In the genomic region with DNA sequence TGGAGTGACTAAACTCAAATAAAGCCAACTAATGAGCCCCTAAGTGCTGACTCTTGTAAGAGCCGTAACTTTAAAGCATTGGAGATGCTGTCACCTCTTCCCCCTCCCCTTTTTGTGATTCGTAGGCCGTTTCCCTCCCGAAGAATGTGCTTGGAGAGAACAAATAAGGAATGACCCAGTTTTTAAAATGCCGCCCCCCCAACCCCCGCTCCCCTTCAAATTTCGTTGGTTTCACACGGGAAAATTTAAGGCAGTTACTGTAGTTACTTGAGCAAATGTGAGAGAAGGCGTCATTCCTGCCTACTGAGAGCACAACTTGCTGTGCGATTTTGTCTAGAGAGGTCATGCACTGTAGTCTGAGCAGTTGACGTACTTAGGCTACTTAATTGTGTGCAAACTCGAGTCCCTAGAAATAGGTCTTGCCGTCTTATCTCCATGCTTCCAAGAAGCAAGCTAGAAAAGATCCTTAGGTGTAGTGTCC, we compare ENCODE assay signal across 8 mouse cellular contexts. TPM values are rescaled to one million over a fixed set of nuclear protein-coding genes. Genes with fewer than 3 reads are reported as not detected.
DNase-seq lines count a peak whose midpoint lies in the region; ATAC-seq and TF ChIP-seq lines count a peak whose summit lies in the region.

No protein-coding gene starts in this region.

- peak overlapping the region; percentile 95 for H3K9ac ChIP-seq in hindbrain, embryonic 14.5 days
- peak overlapping the region; percentile 96 for H3K9ac ChIP-seq in liver, embryonic 12.5 days
- peak overlapping the region; percentile 94 for H3K9ac ChIP-seq in neural tube, embryonic 15.5 days (replicated peaks)

- peaks cover 4% of the 10 kb centered on the region; the same call in 1 of the 2 replicates for H3K4me1 ChIP-seq in cerebellum, adult 2 months (ENCODE audit: control insufficient read depth, insufficient read depth, low read length)
- peaks cover 18% of the 10 kb centered on the region for H3K4me1 ChIP-seq in hindbrain, embryonic 14.5 days (replicated peaks; ENCODE audit: control insufficient read depth, insufficient read depth, low read length)
- peaks cover 41% of the 10 kb centered on the region for H3K4me1 ChIP-seq in liver, embryonic 12.5 days
- peaks cover 20% of the 10 kb centered on the region for H3K4me1 ChIP-seq in neural tube, embryonic 15.5 days

- peak in 1 of 2 experiments; percentile 26 for DNase-seq in cerebellum, adult 2 months
- DNase-seq in R1 (ENCODE audit: low read depth, low spot score): peak; percentile 69
- peak; percentile 24 for DNase-seq in fibroblast of lung, adult 2 months (ENCODE audit: low read depth)
- peak; percentile 27 for DNase-seq in hindbrain, embryonic 14.5 days (ENCODE audit: low spot score)
- DNase-seq in yolk sac, embryonic 10.5 days (ENCODE audit: low spot score): no peak

- H3K4me2 ChIP-seq in hindbrain, embryonic 14.5 days (replicated peaks): peak overlapping the region; percentile 90
- H3K4me2 ChIP-seq in liver, embryonic 12.5 days: peak overlapping the region; percentile 88
- peak overlapping the region; percentile 75 for H3K4me2 ChIP-seq in neural tube, embryonic 15.5 days

- H3K27me3 ChIP-seq in cerebellum, adult 2 months (ENCODE audit: control insufficient read depth, insufficient read depth, low read length): no peaks in the 10 kb centered on the region
- no peaks in the 10 kb centered on the region for H3K27me3 ChIP-seq in hindbrain, embryonic 14.5 days (ENCODE audit: control insufficient read depth, insufficient read depth, low read length)
- H3K27me3 ChIP-seq in liver, embryonic 12.5 days (replicated peaks): no peaks in the 10 kb centered on the region
- no peaks in the 10 kb centered on the region for H3K27me3 ChIP-seq in neural tube, embryonic 15.5 days (replicated peaks)

- no peak for ATAC-seq in cerebellum, adult (ENCODE audit: insufficient number of reproducible peaks, low FRiP score, low TSS enrichment)
- ATAC-seq in hindbrain, embryonic 14.5 days (ENCODE audit: low FRiP score): 0 out of 2 replicates have a peak, but pooled peaks have one; percentile 2
- no peak for ATAC-seq in liver, embryonic 12.5 days
- peak; percentile 15; the same call in 1 of the 2 replicates for ATAC-seq in neural tube, embryonic 15.5 days (ENCODE audit: low FRiP score)

- WGBS in cerebellum, adult 2 months: 1% methylated on average over 13 of the region's 13 CpGs
- 1% methylated on average over 13 of the region's 13 CpGs for WGBS in hindbrain, embryonic 14.5 days
- WGBS in liver, embryonic 12.5 days (ENCODE audit: insufficient replicate concordance): 2% methylated on average over 13 of the region's 13 CpGs
- 1% methylated on average over 13 of the region's 13 CpGs for WGBS in neural tube, embryonic 15.5 days

- TF ChIP-seq POLR2A in cerebellum, adult 2 months (IDR thresholded peaks at IDR 0.05; ENCODE audit: borderline replicate concordance, insufficient read depth, low read length): no peak

- peak overlapping the region; percentile 80 for H3K4me3 ChIP-seq in cerebellum, adult 2 months (replicated peaks; ENCODE audit: insufficient read depth, low read depth, low read length)
- peak overlapping the region; percentile 93 for H3K4me3 ChIP-seq in hindbrain, embryonic 14.5 days (replicated peaks; ENCODE audit: low read length)
- H3K4me3 ChIP-seq in liver, embryonic 12.5 days: peak overlapping the region; percentile 98
- H3K4me3 ChIP-seq in neural tube, embryonic 15.5 days (replicated peaks): peak overlapping the region; percentile 73

- H3K36me3 ChIP-seq in hindbrain, embryonic 14.5 days (replicated peaks; ENCODE audit: control insufficient read depth, insufficient read depth): no peaks in the 10 kb centered on the region
- H3K36me3 ChIP-seq in liver, embryonic 12.5 days: no peaks in the 10 kb centered on the region
- H3K36me3 ChIP-seq in neural tube, embryonic 15.5 days: no peaks in the 10 kb centered on the region

- H3K27ac ChIP-seq in cerebellum, adult 2 months (ENCODE audit: insufficient read depth, low read length): peak overlapping the region; percentile 94
- no peak overlapping the region for H3K27ac ChIP-seq in hindbrain, embryonic 14.5 days
- H3K27ac ChIP-seq in liver, embryonic 12.5 days: peak overlapping the region; percentile 89; the same call in 1 of the 2 replicates
- H3K27ac ChIP-seq in neural tube, embryonic 15.5 days (replicated peaks): no peak overlapping the region; the same call in 1 of the 2 replicates

- no peaks in the 10 kb centered on the region for H3K9me3 ChIP-seq in hindbrain, embryonic 14.5 days (ENCODE audit: control insufficient read depth, low read length)
- no peaks in the 10 kb centered on the region for H3K9me3 ChIP-seq in liver, embryonic 12.5 days (replicated peaks)
- no peaks in the 10 kb centered on the region for H3K9me3 ChIP-seq in neural tube, embryonic 15.5 days (replicated peaks)

- TF ChIP-seq CTCF in cerebellum, adult 2 months (IDR thresholded peaks at IDR 0.05; ENCODE audit: borderline replicate concordance, insufficient read depth, low read depth, low read length): no peak

RNA-seq across cellular contexts. Expression of gene Dennd4c, which starts 1.0 kb away (rescaled TPM):
- 9.1 and 9.9 TPM in 2 replicates for polyA plus RNA-seq in cerebellum, adult 2 months (2012; rRNA removed)
- polyA plus RNA-seq in hindbrain, embryonic 14.5 days (2014; fragmentation: Nextera tagmentation; extraction: Ambion mirVana): 4.3 and 5.3 TPM in 2 replicates
- polyA plus RNA-seq in liver, embryonic 12.5 days (2016; fragmentation: Nextera tagmentation; extraction: Ambion mirVana): 4.9 and 6.9 TPM in 2 replicates
- 2.7 and 3.9 TPM in 2 replicates for polyA plus RNA-seq in neural tube, embryonic 15.5 days (2015; fragmentation: Nextera tagmentation; extraction: Ambion mirVana)

Comparison
In these comparisons a context has a peak if more than half of its experiments do, and no peak if none do; other contexts are left out.
1. H3K27ac ChIP-seq: peak in cerebellum, adult 2 months (single experiment) and liver, embryonic 12.5 days (single experiment); none in hindbrain, embryonic 14.5 days (single experiment) and neural tube, embryonic 15.5 days (single experiment).
2. ATAC-seq: peak in hindbrain, embryonic 14.5 days (single experiment) and neural tube, embryonic 15.5 days (single experiment); none in cerebellum, adult (single experiment) and liver, embryonic 12.5 days (single experiment).
3. Peak in every context shown above with its lines, with median percentiles within 50 percentile points of each other: H3K4me3 ChIP-seq, H3K4me2 ChIP-seq and H3K9ac ChIP-seq.